Mouse (Mus musculus) erythroblast, embryonic 14.5 days (primary cell): ENCODE measurements around the gene Tnr.

Experiments
- GATA1 ChIP-seq: IDR thresholded peaks from 2 replicates; pipeline ENCODE4 v1.6.1; 2012; ENCODE audit warnings: low read length, inconsistent platforms, mixed read lengths
- TAL1 ChIP-seq: IDR thresholded peaks from 3 replicates; pipeline ENCODE4 v1.6.1; 2012; ENCODE audit warnings: low read length, inconsistent platforms, mixed read lengths

GRCm38 (mm10) chr1:159675472-159675871, 151.9 kb downstream of the Tnr start:
- no peak for TF ChIP-seq TAL1
- no peak for TF ChIP-seq GATA1
